Mouse (Mus musculus): Measurements from ENCODE around the gene Dcaf12.

Gene Dcaf12

GRCm38 (mm10) chr4:41310567-41311563, 3.8 kb downstream of the Dcaf12 start:
- DNase-seq (ENCODE audit: low spot score in 2 of 2) = no peak

DNA sequence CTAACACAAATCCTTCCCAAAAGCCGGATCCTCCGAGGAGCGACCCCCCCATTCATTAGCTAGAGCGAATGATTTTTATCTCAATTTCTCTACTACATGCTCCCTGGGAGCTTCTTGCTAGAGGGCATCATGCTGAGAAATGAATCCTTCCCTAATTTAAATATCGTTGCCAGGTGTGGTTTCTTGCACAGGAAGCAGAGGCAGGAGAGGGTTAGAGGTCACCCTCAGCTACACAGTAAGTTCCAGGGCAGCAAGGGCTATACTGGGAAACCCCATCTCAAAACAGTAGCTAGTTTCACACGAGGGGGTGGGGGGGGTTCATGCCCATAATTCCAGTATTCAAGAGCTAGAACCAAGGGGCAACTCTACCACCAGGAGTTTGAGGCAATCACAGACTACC, 7.3 kb downstream of the Dcaf12 start:
- DNase-seq (ENCODE audit: low spot score in 2 of 2) = no peak

DNA sequence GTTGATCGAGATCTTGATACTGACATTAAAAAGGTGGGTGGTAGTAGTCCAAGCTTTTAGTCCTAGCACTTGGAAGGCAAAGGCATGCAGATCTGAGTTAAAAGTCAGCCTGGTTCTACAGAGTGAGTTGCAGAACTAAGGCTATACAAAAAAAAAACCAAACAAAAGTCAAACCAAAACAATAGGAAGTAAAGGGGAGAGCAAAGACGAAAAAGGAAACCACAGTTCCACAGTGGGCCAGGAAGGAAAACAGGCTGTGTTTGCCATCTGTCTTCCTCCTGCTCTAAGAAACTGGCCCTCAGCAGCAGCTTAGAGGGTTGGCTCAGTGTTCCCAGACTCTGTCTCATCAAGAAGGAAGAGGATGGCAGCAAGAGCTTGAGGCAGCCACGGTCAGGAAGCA, 10.4 kb downstream of the Dcaf12 start:
- DNase-seq (ENCODE audit: low spot score in 2 of 2) = no peak

DNA sequence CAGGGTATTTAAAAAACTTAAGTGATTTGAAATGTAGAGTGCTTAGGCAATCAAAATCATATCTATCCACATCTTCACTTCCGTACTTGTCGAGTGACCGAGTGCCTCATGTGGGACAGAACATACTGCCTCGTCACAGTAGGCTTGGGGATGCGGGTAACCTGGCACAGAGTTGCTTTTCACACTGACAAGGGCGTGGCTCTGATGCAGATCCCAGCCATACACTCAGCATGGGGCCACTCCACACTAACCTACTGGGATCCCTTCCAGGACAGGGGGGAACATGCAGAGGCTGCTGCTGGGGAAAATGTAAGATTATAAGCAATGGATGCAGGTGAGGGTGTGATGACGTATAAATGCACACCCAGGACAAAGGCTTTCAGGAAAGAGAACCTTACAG, 11.0 kb downstream of the Dcaf12 start:
- no peak for DNase-seq (ENCODE audit: low spot score in 2 of 2)

DNA sequence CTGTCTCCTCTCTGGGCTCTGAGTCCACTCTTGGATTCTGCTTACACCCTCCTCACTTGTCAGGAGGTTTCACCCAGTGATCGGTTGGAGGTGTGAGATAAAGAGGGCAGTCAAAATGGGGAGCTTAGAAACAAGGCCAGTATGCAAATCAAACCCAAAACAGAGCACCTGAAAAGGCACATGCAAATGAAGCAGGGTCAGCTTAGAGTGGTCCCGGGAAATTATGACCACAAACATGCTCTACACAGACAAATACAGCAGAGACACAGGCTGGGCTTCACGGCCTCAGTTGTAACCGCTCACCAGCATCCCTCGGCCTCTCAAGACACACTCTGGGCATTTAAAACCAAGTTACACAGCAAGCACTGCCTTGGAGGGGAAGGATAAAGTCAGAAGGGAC, 15.7 kb downstream of the Dcaf12 start:
- DNase-seq (ENCODE audit: low spot score in 2 of 2) = no peak

GRCm38 (mm10) chr4:41295960-41296359, 18.7 kb downstream of the Dcaf12 start:
- no peak for DNase-seq (ENCODE audit: low spot score in 2 of 2)

GRCm38 (mm10) chr4:41295507-41295906, 19.2 kb downstream of the Dcaf12 start:
- no peak for DNase-seq (ENCODE audit: low spot score in 2 of 2)

GRCm38 (mm10) chr4:41293907-41294306, 20.8 kb downstream of the Dcaf12 start:
- DNase-seq (ENCODE audit: low spot score in 2 of 2) = no peak

DNA sequence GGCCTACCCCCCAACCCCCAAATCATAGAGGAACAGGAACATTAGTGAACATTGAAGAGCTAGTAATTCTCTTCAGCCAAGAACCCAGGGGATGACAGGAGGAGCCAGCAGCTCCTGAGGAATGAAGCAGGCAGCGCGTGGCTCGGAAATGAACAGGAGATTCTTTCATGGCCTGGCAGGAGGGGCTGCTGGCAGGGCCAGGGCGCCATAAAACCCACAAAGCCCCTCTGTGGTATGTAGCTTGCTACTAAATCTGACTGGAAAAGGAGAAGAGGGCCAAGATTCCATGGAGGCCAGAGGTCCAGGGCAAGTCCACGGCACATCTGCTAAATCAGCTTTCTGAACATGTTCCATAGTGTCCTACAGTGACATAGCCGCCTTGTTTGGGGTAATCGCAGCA, 24.9 kb downstream of the Dcaf12 start:
- DNase-seq (ENCODE audit: low spot score in 2 of 2) = no peak

- DNase-seq (ENCODE audit: low spot score in 2 of 2) = no peak
These were observed 28.3 kb downstream of the Dcaf12 start for GRCm38 (mm10) chr4:41286420-41286819.

GRCm38 (mm10) chr4:41284087-41284486, 30.6 kb downstream of the Dcaf12 start:
- DNase-seq (ENCODE audit: low spot score in 2 of 2) = peak; percentile 39 to 71

DNA sequence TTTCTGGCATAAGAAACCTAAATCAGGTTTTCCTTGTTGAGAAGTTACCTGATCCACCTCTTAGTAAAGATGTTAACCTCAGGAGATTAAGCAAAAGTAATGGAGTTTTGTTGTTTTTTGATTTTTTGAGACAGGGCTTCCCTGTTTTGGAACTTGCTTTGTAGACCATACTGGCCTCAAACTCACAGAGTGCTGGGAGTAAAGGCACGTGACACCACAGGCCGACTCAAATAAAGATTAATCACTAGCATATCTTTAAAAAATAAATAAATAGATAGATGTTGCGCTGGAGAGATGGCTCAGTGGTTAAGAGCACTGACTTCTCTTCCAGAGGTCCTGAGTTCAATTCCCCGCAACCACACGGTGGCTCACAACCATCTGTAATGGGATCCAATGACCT, 38.8 kb downstream of the Dcaf12 start:
- DNase-seq (ENCODE audit: low spot score in 2 of 2) = no peak

DNA sequence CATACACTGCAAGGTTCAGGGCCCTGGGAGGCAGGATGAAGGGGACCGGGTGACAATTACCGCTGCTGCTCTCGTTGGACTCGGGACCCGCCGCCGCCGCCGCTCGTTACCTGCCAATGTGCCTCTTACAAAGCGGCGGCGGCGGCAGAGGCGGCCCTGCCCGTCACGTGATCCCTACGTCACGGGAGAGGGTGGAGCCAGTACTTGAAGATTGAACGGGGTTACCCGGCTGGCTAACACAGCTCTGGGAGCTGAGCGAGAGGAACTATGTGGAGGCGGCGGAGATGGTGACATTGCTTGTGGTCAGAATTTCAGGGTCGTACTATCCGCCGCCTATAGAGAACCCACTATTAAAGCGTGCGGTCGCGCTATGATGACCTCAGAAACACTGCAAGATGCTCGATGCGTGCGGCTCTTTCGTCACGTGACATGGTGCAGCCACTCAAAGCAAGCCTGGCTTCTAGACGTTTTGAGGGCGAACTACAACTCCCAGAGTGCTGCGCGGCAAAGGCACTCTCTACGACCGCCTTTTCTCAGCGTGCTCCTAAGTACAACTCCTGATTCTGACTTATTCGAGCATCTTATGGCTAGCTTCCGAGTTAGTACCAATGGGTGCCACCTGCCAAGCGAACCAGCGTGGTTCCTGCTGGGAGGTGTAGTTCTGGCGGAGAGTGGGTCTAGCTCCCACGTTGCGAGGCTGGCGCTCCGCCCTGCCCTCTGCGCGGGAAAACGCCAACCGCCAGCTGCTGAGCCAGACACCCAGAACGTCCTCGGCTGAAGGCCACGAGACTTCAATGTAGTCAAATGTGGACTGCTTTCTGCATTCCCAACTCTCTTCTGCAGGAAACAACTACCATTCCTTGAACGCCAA, 39.5 kb downstream of the Dcaf12 start, which contains the start of gene Ubap2:
Gene Ubap2 (minus strand): TSS at position 165 of the 871 bp plus-strand sequence.
- DNase-seq (ENCODE audit: low spot score in 2 of 2) = peak; percentile 95 to 97

- DNase-seq (ENCODE audit: low spot score in 2 of 2) = no peak
These were observed 40.2 kb downstream of the Dcaf12 start for GRCm38 (mm10) chr4:41274377-41274979.

DNA sequence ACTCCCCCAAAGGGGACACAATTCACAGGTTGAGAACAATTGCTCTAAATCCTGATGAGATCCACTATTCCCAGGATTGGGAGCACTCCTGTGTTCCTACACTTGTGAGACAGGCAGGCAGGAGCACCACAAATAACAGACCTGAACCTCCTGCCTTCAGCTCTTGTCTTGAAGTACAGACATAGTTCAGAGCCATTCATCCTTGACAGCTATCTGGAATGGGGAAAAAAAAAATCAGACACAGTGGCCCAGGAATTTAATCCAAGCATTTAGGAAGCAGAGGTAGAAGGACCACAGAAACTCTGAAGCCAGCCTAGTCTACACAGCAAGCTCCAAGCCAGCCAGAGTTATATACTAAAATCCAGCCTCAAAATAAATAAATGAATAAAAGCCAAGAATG, 46.6 kb downstream of the Dcaf12 start:
- DNase-seq (ENCODE audit: low spot score in 2 of 2) = no peak

DNA sequence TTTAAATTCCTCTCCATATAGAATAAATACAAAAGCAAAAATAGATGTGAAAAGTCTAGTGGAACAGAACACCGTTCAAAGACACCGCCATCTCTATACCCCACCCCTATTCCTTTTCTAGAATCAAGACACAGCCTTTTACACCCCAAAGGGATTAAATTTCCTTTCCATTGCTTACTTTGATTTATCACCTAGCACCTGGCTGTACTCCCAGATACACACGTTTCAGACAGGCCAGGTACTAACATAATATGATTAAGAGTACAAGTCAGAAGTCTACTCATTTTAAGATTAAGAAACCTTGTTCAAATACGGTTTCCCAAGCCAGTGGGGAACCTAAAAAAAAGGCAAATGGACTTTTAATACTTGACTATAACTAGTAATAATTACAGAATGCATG, 48.3 kb downstream of the Dcaf12 start:
- DNase-seq (ENCODE audit: low spot score in 2 of 2) = no peak

DNA sequence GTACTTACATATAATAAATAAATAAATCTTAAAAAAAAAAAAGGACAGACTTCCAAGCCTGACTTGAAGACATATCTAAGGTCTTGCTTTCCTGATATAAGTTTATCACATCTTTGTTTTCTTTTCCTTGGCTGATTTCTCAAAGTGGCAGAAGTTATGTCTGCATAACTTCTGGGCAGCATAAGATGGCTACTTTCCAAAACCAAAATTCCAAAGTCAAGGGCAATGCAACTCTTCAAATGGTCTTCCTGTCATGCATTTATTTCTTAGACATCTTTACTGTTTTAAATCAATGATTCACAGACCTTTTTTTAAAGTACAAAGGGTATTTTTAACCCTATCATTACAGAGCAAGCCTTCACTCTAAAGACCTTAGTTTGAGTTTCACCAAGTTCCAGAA, 54.0 kb downstream of the Dcaf12 start:
- no peak for DNase-seq (ENCODE audit: low spot score in 2 of 2)

DNA sequence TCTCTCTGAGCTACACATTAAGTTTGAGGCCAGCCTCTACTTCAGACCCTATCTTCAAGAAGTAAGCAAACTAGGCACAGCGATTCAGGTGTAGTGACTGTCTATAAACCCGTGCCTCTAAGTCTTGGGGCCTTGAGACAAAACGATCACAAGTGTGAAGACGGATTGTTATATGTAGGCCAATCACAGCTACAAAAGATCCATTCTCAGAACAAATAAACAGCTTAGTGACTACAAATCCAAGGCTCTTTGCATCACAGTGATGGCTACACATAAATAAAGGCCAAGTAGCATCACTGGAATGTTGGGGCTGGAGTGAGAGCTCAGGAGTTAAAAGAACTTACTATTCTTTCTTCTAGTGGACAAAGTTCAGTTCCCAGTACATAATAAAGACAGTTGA, 55.7 kb downstream of the Dcaf12 start:
- no peak for DNase-seq (ENCODE audit: low spot score in 2 of 2)

DNA sequence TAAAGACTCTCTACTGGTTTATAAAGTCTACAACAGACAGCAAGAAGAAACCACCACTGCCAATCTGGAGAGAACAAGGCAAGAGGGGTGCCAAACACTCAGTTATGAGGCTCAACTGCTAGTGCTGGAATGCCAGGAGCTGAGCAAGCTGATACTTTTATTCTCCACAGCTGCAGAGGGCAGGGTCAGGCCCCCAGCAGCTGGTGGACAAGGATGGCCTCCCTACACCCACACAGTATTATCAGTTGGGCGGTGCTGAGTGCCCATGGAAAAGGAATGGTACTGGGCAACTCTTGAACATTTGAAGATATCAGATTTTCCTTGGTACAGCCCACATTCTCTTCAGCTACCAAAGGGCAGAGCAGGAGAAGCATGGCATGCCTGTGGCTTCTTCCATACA, 56.9 kb downstream of the Dcaf12 start:
- no peak for DNase-seq (ENCODE audit: low spot score in 2 of 2)

DNA sequence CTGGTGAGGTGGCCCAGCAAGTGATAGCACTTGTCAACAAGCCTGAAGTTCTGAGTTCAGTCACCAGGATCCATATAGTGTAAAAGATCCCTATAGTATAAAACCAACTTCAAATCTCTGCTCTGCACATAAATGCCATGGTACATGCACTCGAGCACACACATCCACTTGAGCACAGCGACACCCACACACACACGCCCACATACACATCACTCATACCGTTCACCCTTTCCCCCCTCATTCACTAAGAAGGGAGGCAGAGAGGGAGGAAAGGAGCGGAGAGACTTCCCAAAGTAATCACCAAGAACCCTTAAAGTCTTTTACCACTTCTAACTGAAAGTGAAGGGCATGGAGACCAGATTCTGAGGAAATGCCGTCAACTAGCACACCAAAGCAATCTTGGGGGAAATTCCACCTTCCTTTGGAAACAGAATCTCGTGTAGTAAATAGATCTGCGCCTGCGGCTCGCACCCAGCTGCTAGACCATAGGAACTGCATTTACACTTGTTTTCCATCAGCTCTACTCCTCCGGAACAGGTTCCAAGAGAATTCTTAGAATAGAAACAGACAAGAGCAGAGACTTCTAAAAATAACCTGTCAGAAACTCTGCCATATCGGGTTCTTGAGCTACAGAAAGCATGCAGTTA, 59.0 kb downstream of the Dcaf12 start:
- DNase-seq (ENCODE audit: low spot score in 2 of 2) = no peak

DNA sequence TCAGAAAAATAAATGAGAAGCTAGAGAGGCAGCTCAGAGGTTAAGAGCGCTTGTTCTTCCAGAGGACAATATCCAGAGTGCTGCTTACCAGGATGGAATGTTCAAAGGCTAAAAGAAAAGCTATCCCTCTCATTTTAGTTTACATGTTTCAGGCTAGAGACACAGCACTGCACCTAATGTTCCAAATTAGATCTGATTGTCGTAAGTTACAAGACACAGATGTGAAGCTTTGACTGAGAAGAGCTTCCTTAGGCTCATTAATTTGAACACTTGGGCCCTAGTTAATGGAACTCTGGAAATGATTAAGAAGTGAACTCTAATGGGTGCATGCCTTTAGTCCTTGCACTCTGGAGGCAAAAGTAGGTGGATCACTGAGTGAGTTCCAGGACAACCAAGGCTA, 60.9 kb downstream of the Dcaf12 start:
- no peak for DNase-seq (ENCODE audit: low spot score in 2 of 2)

- DNase-seq (ENCODE audit: low spot score in 2 of 2) = no peak
These were observed 69.3 kb downstream of the Dcaf12 start for GRCm38 (mm10) chr4:41245408-41245807.

Data from urinary bladder, adult 18-20 months (tissue).